Mouse (Mus musculus) urinary bladder, postnatal 10 days (tissue): ENCODE data around the gene Tex14.
"Not testable (repeated sequence)": the region's sequence is repeated elsewhere in the genome, so short reads cannot be mapped to it uniquely, and the experiment has no call there.

Source experiments
- DNase-seq: peaks from one replicate; pipeline ENCODE4 v3.0.0; 2022; ENCODE audit warnings: low spot score

Tex14 gene

GRCm38 (mm10) chr11:87448476-87449199 is 43.8 kb downstream of the Tex14 start:
- DNase-seq = not testable (repeated sequence)

- DNase-seq = no peak
These were observed 44.3 kb downstream of the Tex14 start for GRCm38 (mm10) chr11:87449200-87449547.

- DNase-seq = not testable (repeated sequence)
These were observed 45.0 kb downstream of the Tex14 start for GRCm38 (mm10) chr11:87449847-87450246.

DNA sequence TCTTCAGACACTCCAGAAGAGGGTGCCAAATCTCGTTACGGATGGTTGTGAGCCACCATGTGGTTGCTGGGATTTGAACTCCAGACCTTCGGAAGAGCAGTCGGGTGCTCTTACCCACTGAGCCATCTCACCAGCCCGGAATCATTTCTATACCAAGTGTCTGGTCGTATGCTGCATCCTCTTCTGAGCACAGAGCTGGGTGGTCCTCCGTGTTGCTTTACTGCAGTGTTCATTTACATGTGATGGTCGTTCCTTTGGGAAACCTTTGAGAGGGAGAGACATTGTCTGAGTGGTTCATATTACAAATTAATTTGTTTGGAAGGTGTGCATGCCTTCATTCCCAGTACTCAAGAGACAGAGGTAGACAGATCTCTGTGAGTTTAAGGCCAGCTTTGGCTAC is 47.9 kb downstream of the Tex14 start:
- DNase-seq = not testable (repeated sequence)

GRCm38 (mm10) chr11:87453216-87454034 is 48.6 kb downstream of the Tex14 start:
- DNase-seq = no peak

GRCm38 (mm10) chr11:87454035-87454690 is 49.3 kb downstream of the Tex14 start:
- DNase-seq = no peak

DNA sequence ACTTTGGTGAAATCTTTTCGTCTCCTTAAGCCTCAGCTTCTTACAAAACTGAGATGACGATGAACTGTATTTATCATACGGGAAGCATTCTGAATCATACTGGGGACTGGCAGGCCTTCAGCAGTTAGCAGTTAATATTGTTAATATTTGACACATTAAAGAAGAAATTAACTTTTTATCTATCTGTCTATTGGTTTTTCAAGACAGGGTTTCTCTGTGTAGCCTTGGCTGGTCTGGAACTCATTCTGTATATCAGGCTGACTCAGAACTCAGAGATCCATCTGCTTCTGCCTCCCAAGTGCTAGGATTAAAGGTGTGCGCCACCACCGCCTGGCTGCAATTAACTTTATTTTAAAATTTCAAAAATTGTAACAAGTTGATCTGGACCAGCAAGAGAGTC is 50.7 kb downstream of the Tex14 start:
- no peak for DNase-seq

DNA sequence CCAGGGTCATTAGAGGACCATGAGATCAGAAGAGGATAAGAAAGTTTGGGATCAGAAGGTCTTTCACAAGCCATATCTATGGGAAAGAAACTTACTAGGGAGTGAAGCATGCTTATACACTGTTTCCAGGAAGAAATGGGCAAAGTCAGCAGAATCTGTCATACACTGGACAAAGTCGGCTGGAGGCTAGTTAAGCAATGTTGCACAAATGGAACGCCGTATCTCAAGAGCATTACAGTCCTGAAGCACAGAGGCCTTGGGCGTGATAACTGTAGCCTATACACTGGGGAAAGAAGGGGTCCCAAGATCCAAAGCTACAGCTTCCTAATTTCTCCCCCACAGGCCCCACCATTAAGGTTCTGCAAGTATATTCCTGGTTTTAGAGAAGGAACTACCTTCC is 51.1 kb downstream of the Tex14 start:
- no peak for DNase-seq

DNA sequence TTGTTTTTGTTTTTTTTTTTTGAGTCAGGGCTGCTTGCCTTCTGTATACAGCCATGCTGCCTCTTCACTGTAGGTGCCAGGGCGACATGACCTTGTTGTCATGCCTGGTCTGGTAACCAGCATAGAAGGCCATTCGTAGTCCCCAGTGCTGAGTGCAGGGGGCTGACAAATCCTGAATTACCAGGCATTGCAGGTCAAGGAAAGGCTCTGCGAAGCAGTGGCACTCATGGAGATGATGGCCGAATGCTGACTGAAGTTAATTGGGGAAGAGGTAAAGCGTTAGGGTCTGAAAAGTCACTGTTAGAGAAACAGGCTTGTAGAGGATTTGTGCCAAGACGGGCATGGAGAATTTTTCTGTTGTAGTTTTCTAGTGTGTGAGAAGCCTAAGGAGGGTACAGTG is 55.7 kb downstream of the Tex14 start:
- DNase-seq = no peak

DNA sequence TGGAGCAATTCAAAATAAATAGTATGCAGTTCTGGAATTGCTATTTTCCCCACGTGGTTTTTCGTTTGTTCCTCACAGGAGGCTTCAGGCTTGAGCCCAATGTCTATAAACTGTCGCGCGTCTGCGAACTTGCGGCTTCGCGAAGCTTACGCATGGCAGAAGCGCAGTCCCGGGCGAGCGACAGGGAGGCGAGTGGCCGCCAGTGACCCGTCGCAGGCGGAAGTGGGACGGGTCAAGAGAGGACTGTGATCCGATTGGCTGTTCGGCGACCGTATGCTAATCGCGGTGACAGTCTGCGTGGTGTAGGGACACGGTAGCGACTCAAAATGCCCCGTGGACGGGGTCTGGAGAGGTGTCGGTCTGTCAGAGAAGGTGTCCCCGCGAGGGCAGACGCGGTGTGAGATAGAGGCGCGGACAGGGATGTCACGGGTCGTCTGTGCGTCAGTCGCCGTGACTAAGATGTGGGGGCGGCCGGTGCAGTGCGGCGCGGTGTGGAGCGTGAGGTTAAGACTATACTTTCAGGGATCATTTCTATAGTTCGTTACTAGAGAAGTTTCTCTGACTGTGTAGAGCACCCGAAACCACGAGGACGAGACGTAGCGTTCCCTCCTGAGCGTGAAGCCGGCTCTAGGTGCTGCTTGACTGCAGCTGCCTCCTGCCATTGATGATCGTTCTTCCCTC is 57.1 kb downstream of the Tex14 start:
- DNase-seq = peak; percentile 29

DNA sequence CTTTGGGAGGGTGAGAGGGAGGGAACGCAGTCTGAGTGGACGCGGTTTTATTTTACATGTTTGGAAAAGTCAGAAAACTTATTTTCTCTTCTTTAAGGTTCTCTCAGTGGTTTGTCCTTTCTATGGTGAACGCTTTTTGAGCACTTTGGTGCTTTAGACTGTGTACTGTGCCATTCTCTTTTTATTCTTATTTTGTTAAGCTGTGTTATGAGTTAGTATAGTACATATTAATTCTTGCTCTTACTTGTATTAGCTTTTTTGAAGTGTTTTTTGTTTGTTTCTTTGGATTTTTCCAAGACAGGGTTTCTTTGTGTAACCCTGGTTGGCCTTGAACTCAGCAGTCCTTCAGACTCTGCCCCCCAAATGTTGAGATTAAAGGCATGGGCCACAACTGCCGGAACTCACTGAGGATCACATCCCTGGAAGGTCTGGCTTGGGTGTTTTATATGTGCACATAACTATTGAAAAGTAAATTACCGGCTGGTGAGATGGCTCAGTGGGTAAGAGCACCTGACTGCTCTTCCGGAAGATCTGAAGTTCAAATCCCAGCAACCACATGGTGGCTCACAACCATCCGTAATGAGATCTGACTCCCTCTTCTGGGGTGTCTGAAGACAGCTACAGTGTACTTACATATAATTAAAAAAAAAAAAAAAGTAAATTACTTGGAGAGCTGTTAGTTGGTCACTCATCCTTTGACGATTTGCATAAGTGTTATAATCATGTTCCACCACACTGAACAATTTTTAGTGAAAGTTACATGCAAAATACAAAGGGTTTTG is 57.8 kb downstream of the Tex14 start:
- no peak for DNase-seq

GRCm38 (mm10) chr11:87463243-87463540 is 58.3 kb downstream of the Tex14 start:
- DNase-seq = no peak

GRCm38 (mm10) chr11:87463792-87464430 is 59.0 kb downstream of the Tex14 start:
- DNase-seq = not testable (repeated sequence)

DNA sequence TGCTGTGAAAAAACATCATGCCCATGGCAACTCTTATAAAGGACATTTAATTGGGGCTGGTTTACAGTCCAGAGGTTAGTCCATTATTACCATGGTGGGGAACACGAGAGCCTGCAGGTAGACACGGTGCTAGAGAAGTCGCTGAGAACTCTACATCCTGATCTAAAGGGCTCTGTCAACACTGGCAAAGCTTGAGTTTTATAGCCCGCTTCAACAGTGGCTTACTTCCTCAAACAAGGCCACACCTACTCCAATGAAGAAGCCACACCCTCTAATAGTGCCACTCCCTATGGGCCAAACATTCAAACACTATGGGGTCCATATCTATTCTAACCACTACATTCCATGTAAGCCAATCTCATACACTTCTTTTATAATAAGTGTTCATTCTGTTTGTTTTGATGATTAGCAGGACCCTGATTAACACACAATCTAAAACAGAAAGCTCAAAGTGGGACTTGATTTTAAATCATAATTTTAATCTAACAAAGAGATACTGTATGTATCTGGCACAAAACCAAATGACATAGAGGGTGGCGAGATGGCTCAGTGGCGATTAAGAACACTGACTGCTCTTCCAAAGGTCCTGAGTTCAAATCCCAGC is 61.2 kb downstream of the Tex14 start:
- no peak for DNase-seq

- no peak for DNase-seq
These were observed 62.8 kb downstream of the Tex14 start for GRCm38 (mm10) chr11:87467491-87468277.

DNA sequence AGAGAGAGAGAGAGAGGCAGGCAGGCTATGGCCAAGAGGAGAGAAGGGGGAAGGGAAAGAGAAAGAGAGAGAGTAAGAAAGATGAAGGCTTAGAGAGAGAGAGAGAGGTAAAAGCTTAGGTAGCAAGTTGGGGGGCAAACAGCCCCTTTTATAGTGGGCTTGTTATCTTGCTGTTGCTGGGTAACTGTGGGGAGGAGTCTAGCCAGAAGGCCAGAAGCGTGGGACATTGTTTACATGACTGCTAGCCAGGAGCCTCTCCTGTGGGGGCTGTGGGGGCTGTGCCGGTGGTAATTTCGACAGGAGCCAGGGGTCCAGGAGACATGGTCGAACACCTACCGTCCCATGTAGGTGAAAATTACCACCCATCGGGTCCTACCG is 63.4 kb downstream of the Tex14 start:
- no peak for DNase-seq

DNA sequence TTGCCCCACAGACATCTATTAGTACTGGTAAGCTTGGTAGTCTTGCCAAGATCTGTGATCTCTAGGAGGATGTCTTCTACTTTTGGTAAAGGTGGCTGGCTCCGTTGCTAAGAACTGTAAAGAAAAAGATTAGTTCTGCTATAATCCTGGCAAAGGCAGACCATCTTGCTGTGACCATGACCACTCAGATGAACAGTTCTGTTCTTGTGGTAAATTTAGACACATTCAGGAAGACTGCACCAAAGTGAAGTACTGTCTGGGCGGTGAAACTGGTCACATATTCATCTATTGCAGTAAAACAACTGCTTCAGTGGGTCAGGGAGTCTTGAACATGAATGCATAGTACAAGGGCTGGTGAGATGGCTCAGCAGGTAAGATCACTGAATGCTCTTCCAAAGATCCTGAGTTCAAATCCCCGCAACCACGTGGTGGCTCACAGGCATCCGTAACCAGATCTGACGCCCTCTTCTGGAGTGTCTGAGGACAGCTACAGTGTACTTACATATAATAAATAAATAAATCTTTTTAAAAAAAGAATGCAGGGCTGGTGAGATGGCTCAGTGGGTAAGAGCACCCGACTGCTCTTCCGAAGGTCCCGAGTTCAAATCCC is 63.9 kb downstream of the Tex14 start:
- no peak for DNase-seq

- not testable (repeated sequence) for DNase-seq
These were observed 66.2 kb downstream of the Tex14 start for GRCm38 (mm10) chr11:87470807-87471698.

DNA sequence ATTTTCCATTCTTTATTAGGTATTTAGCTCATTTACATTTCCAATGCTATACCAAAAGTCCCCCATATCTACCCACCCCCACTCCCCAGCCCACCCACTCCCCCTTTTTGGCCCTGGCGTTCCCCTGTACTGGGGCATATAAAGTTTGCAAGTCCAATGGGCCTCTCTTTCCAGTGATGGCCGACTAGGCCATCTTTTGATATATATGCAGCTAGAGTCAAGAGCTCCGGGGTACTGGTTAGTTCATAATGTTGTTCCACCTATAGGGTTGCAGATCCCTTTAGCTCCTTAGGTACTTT is 66.8 kb downstream of the Tex14 start:
- not testable (repeated sequence) for DNase-seq
